Mouse (Mus musculus) stomach, embryonic 14.5 days (tissue): ENCODE measurements around the gene Trp53bp2. TPM values are rescaled to one million over a fixed set of nuclear protein-coding genes. Genes with fewer than 3 reads are reported as not detected.

Experiments used
- ATAC-seq: fragments of 200-750 bp; cut with Nextera tagmentation; 2 replicates; pipeline ENCODE4 v1.8.0; 2017; ENCODE audit warnings: low read depth, moderate TSS enrichment; ENCODE audit not compliant: insufficient number of reproducible peaks, insufficient read depth, low FRiP score
- H3K27ac ChIP-seq: fragments of 300-500 bp; sonication (generic); 2 replicates; pipeline ENCODE4 v1.5.1; 2014; ENCODE audit warnings: mild to moderate bottlenecking, low read length, moderate library complexity, mixed read lengths
- H3K27me3 ChIP-seq: fragments of 300-500 bp; sonication (generic); 2 replicates; pipeline ENCODE4 v1.6.1; 2014; ENCODE audit warnings: low read length, control low read depth, mixed read lengths; ENCODE audit not compliant: control insufficient read depth, insufficient read depth
- H3K36me3 ChIP-seq: fragments of 300-500 bp; sonication (generic); 2 replicates; pipeline ENCODE4 v1.6.1; 2014; ENCODE audit warnings: mild to moderate bottlenecking, control low read depth, low read length, moderate library complexity, mixed read lengths; ENCODE audit not compliant: control insufficient read depth, insufficient read depth
- H3K4me1 ChIP-seq: fragments of 300-500 bp; sonication (generic); 2 replicates; pipeline ENCODE4 v1.6.1; 2014; ENCODE audit warnings: low read length, control low read depth, mixed read lengths; ENCODE audit not compliant: control insufficient read depth, insufficient read depth
- H3K4me2 ChIP-seq: fragments of 300-500 bp; sonication (generic); replicated peaks from 2 replicates; pipeline ENCODE4 v1.6.1; 2014; ENCODE audit warnings: low read depth, low read length, control low read depth
- H3K4me3 ChIP-seq: fragments of 300-500 bp; sonication (generic); 2 replicates; pipeline ENCODE4 v1.5.1; 2014; ENCODE audit warnings: low read depth, low read length, control low read depth
- H3K9ac ChIP-seq: fragments of 300-500 bp; sonication (generic); replicated peaks from 2 replicates; pipeline ENCODE4 v1.6.1; 2014; ENCODE audit warnings: low read depth, mild to moderate bottlenecking, control low read depth, low read length, moderate library complexity, mixed read lengths
- H3K9me3 ChIP-seq: fragments of 300-500 bp; sonication (generic); 2 replicates; pipeline ENCODE4 v1.6.1; 2016; ENCODE audit warnings: low read depth, low read length, control low read depth; ENCODE audit not compliant: control insufficient read depth
- WGBS: fragments of 180-500 bp; shearing (Covaris S2); extraction: QIAGEN DNeasy Blood & Tissue Kit; methylation state at CpG from one replicate; pipeline ENCODE4 v1.1.7; 2014; 5-methylcytosine and 5-hydroxymethylcytosine counted together
- polyA plus RNA-seq: library from polyadenylated mRNA; unstranded; fragments of >200 nt; fragmentation: Nextera tagmentation; extraction: Ambion mirVana; gene quantifications from 2 replicates; pipeline ENCODE4 v1.2.1, GENCODE M21; 2014

Trp53bp2 gene
- polyA plus RNA-seq, 1 experiment from 2014 or later: 25.9 TPM

GRCm38 (mm10) chr1:182398171-182398570 is 10.8 kb upstream of the Trp53bp2 start:
- 66% methylated on average over 8 of the region's 8 CpGs for WGBS
- Histone ChIP-seq H3K9me3 (no peaks in the 10 kb centered on the region), H3K4me2 (no peak overlapping the region), H3K36me3 (no peaks in the 10 kb centered on the region), H3K4me3 (no peak overlapping the region), H3K27ac (peak overlapping the region; percentile 68), H3K27me3 (no peaks in the 10 kb centered on the region), H3K9ac (no peak overlapping the region), H3K4me1 (peaks cover 11% of the 10 kb centered on the region)
- ATAC-seq: no peak

- H3K9me3 ChIP-seq: no peaks in the 10 kb centered on the region
- 19% methylated on average over 3 of the region's 3 CpGs for WGBS
- peak; percentile 70; the same call in 1 of the 2 replicates for ATAC-seq
- H3K27ac ChIP-seq: peak overlapping the region; percentile 68; the same call in 1 of the 2 replicates
- H3K4me3 ChIP-seq: no peak overlapping the region
- no peaks in the 10 kb centered on the region for H3K36me3 ChIP-seq
- no peak overlapping the region for H3K9ac ChIP-seq
- H3K4me2 ChIP-seq: no peak overlapping the region
- no peaks in the 10 kb centered on the region for H3K27me3 ChIP-seq
- peaks cover 11% of the 10 kb centered on the region for H3K4me1 ChIP-seq
Measured at GRCm38 (mm10) chr1:182398780-182399179, 10.2 kb upstream of the Trp53bp2 start.

DNA sequence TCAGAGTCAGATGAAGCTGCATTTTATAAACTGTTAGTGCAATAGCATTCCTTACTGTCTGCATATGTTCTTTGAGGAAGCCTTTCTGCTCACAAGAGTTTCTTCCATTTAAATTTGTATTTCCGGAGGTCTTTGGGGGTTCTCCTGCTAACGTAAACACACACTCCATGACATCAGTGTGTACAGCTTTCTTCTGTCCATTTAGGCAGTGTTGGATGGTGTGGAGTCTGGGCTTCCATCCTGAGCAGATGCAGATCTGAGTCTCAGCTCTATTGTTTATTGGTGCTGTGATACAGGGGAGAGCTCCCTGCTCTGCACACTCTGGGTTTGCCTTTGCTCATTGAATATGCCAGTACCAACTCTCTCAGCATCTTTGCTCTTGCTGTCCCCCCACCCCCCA is 9.8 kb upstream of the Trp53bp2 start:
- WGBS: 46% methylated on average over 2 of the region's 2 CpGs
- Histone ChIP-seq H3K27me3 (no peaks in the 10 kb centered on the region), H3K9ac (no peak overlapping the region), H3K4me1 (peaks cover 11% of the 10 kb centered on the region), H3K27ac (peak overlapping the region; percentile 68; the same call in 1 of the 2 replicates), H3K9me3 (no peaks in the 10 kb centered on the region), H3K4me3 (no peak overlapping the region), H3K4me2 (no peak overlapping the region), H3K36me3 (no peaks in the 10 kb centered on the region)
- 0 out of 2 replicates have a peak, but pooled peaks have one; percentile 68 for ATAC-seq

DNA sequence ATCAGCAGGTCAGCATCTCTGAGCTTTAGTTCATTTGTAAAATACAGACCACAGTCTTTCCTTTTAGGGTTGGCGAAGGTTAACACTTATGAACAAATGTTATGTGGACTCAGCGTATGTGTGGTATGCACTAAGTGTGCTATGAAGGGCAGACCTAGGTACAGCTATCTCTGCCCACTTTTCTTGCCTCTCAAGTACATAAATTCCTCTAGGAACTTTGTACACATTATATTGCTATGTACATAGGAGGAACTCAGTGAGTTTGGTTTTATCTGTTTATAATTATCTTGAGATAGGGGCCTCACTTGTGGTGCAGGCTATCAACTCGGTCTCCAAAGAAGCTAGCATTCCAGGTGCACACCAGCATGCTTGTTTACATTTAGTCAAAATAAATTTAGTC is 9.1 kb upstream of the Trp53bp2 start:
- Histone ChIP-seq H3K4me3 (no peak overlapping the region), H3K27me3 (no peaks in the 10 kb centered on the region), H3K27ac (no peak overlapping the region; the same call in 1 of the 2 replicates), H3K9me3 (no peaks in the 10 kb centered on the region), H3K4me1 (peaks cover 11% of the 10 kb centered on the region), H3K4me2 (no peak overlapping the region), H3K36me3 (no peaks in the 10 kb centered on the region), H3K9ac (no peak overlapping the region)
- ATAC-seq: no peak
- 70% methylated on average over 3 of the region's 3 CpGs for WGBS

- H3K4me2 ChIP-seq: no peak overlapping the region
- no peaks in the 10 kb centered on the region for H3K36me3 ChIP-seq
- H3K4me1 ChIP-seq: peaks cover 10% of the 10 kb centered on the region
- H3K9me3 ChIP-seq: no peaks in the 10 kb centered on the region
- no peaks in the 10 kb centered on the region for H3K27me3 ChIP-seq
- WGBS: 31% methylated on average over 13 of the region's 13 CpGs
- H3K4me3 ChIP-seq: no peak overlapping the region
- H3K9ac ChIP-seq: no peak overlapping the region
- no peak overlapping the region for H3K27ac ChIP-seq
- ATAC-seq: no peak
Measured at GRCm38 (mm10) chr1:182403076-182403475, 5.9 kb upstream of the Trp53bp2 start.

GRCm38 (mm10) chr1:182406621-182407020 is 2.4 kb upstream of the Trp53bp2 start:
- H3K4me2 ChIP-seq: no peak overlapping the region
- ATAC-seq: no peak
- no peaks in the 10 kb centered on the region for H3K9me3 ChIP-seq
- 49% methylated on average over 4 of the region's 4 CpGs for WGBS
- no peak overlapping the region for H3K27ac ChIP-seq
- H3K4me3 ChIP-seq: no peak overlapping the region
- H3K27me3 ChIP-seq: no peaks in the 10 kb centered on the region
- H3K4me1 ChIP-seq: peaks cover 5% of the 10 kb centered on the region; the same call in 1 of the 2 replicates
- H3K36me3 ChIP-seq: no peaks in the 10 kb centered on the region
- no peak overlapping the region for H3K9ac ChIP-seq

DNA sequence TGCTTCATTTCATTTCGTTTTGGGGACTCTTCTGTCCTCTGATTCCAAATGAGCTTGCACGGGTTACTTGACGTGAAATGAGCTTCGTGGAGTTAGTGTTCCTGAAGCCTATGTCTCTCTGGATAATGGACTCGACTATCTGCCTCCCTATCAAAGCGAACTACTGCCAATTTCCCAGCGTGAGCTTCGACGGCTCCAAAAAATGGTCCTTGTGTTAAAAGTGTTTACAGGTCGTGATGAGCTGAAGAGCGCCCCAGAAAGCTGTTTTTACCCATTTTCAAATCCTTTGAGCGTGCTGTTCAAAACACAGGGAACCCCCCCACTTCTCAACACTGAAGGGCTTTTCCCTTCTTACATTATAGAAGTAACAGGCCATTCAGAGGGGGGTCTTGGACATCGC is 729 bp upstream of the Trp53bp2 start:
- WGBS: 6% methylated on average over 13 of the region's 13 CpGs
- no peak for ATAC-seq
- H3K4me3 ChIP-seq: peak overlapping the region; percentile 77
- H3K4me1 ChIP-seq: peaks cover 14% of the 10 kb centered on the region; the same call in 1 of the 2 replicates
- peak overlapping the region; percentile 58 for H3K4me2 ChIP-seq
- no peaks in the 10 kb centered on the region for H3K36me3 ChIP-seq
- no peaks in the 10 kb centered on the region for H3K9me3 ChIP-seq
- H3K27me3 ChIP-seq: no peaks in the 10 kb centered on the region
- H3K9ac ChIP-seq: peak overlapping the region; percentile 48
- H3K27ac ChIP-seq: peak overlapping the region; percentile 68

GRCm38 (mm10) chr1:182409401-182410173 is 615 bp downstream of the Trp53bp2 start:
- peaks cover 14% of the 10 kb centered on the region; the same call in 1 of the 2 replicates for H3K4me1 ChIP-seq
- H3K27ac ChIP-seq: peak overlapping the region; percentile 92
- peak; percentile 57 for ATAC-seq
- no peaks in the 10 kb centered on the region for H3K36me3 ChIP-seq
- H3K27me3 ChIP-seq: no peaks in the 10 kb centered on the region
- peak overlapping the region; percentile 74 for H3K4me2 ChIP-seq
- peak overlapping the region; percentile 77 for H3K4me3 ChIP-seq
- H3K9me3 ChIP-seq: no peaks in the 10 kb centered on the region
- H3K9ac ChIP-seq: peak overlapping the region; percentile 94
- 2% methylated on average over 34 of the region's 34 CpGs for WGBS
